Comparison of ENCODE assay signal across 8 mouse cellular contexts in the genomic region with DNA sequence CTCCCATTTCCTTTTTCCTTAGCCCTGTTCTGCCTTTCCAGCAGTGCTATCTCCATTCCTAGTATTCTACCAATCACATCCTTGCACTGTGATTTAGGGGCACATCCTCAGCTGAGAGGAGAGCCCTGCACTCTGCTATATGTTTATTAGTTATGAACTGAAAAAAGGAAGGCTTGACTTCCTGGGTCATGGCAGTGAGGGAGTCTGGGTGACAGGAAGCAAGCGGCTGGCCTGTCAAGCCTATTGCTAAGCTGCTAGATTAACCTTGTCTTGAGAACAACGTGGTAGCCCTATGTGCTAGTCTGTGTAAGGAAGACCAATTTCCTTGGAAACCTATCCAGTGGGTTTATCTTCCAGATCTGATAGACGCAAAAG. TPM values are rescaled to one million over a fixed set of nuclear protein-coding genes. Genes with fewer than 3 reads are reported as not detected.
DNase-seq lines count a peak whose midpoint lies in the region; ATAC-seq and TF ChIP-seq lines count a peak whose summit lies in the region.

No protein-coding gene starts in this region.

- H3K9ac ChIP-seq in embryonic facial prominence, embryonic 11.5 days (replicated peaks; ENCODE audit: low read length), result peak overlapping the region; percentile 62
- peak overlapping the region; percentile 59 for H3K9ac ChIP-seq in lung, embryonic 14.5 days

- TF ChIP-seq CTCF in lung, embryonic 14.5 days (IDR thresholded peaks at IDR 0.05; ENCODE audit: low read depth), result no peak

- H3K27ac ChIP-seq in embryonic facial prominence, embryonic 11.5 days (replicated peaks; ENCODE audit: low read depth, low read length), result peak overlapping the region; percentile 38
- H3K27ac ChIP-seq in lung, embryonic 14.5 days (ENCODE audit: low read depth), result peak overlapping the region; percentile 80

- H3K4me2 ChIP-seq in embryonic facial prominence, embryonic 11.5 days (ENCODE audit: low read depth, low read length), result peak overlapping the region; percentile 33
- H3K4me2 ChIP-seq in lung, embryonic 14.5 days, result peak overlapping the region; percentile 58

- H3K9me3 ChIP-seq in embryonic facial prominence, embryonic 11.5 days (replicated peaks; ENCODE audit: control insufficient read depth, low read length), result no peaks in the 10 kb centered on the region
- H3K9me3 ChIP-seq in lung, embryonic 14.5 days (ENCODE audit: low read depth, low read length), result no peaks in the 10 kb centered on the region

- 18% methylated on average over 3 of the region's 3 CpGs for WGBS in embryonic facial prominence, embryonic 11.5 days
- 10% methylated on average over 3 of the region's 3 CpGs for WGBS in lung, embryonic 14.5 days

- no peaks in the 10 kb centered on the region for H3K27me3 ChIP-seq in embryonic facial prominence, embryonic 11.5 days (ENCODE audit: control insufficient read depth, insufficient read depth, low read length)
- H3K27me3 ChIP-seq in lung, embryonic 14.5 days (ENCODE audit: insufficient read depth, low read length), result no peaks in the 10 kb centered on the region

- H3K36me3 ChIP-seq in embryonic facial prominence, embryonic 11.5 days (replicated peaks; ENCODE audit: control insufficient read depth, insufficient read depth, low read depth, low read length), result no peaks in the 10 kb centered on the region
- no peaks in the 10 kb centered on the region for H3K36me3 ChIP-seq in lung, embryonic 14.5 days (ENCODE audit: insufficient read depth)

- peak overlapping the region; percentile 45 for H3K4me3 ChIP-seq in embryonic facial prominence, embryonic 11.5 days (ENCODE audit: low read depth, low read length)
- peak overlapping the region; percentile 51 for H3K4me3 ChIP-seq in lung, embryonic 14.5 days (ENCODE audit: low read depth, low read length)

- H3K4me1 ChIP-seq in embryonic facial prominence, embryonic 11.5 days (ENCODE audit: control insufficient read depth, insufficient read depth, low read length), result no peaks in the 10 kb centered on the region
- H3K4me1 ChIP-seq in lung, embryonic 14.5 days (ENCODE audit: insufficient read depth), result no peaks in the 10 kb centered on the region

- peak; percentile 59; the same call in 1 of the 2 replicates for ATAC-seq in embryonic facial prominence, embryonic 11.5 days (replicated peaks; ENCODE audit: insufficient number of reproducible peaks, low FRiP score, low TSS enrichment, low read depth)
- ATAC-seq in lung, embryonic 14.5 days (ENCODE audit: insufficient read depth), result peak; percentile 77; the same call in 1 of the 2 replicates
- peak; percentile 38; the same call in 1 of the 2 replicates for ATAC-seq in neutrophil, adult 5-6 weeks (ENCODE audit: extremely low read depth, insufficient number of reproducible peaks, low FRiP score, poor library complexity, severe bottlenecking)

- peak; percentile 58 for DNase-seq in CD4-positive, CD25-positive, alpha-beta regulatory T cell, adult 2 months (ENCODE audit: low read depth, low spot score)
- DNase-seq in adipocyte (ENCODE audit: low spot score), result peak; percentile 65
- DNase-seq in embryonic facial prominence, embryonic 11.5 days (ENCODE audit: low spot score), result peak; percentile 11
- peak; percentile 3 to 15 for DNase-seq in heart, postnatal 36 days
- peak; percentile 8 for DNase-seq in layer of hippocampus, adult 9-10 months (ENCODE audit: low spot score)
- DNase-seq in lung, embryonic 14.5 days, result peak; percentile 37
- no peak for DNase-seq in c-Kit-positive CD71-positive TER-119-positive erythroid progenitor cells, embryonic 14.5 days (ENCODE audit: low spot score)

- intact Hi-C loops in heart, postnatal 36 days (cut with DNase I), result loop anchor here (2.0 to 5.0 kb wide), 2 partner anchors 34 to 39 kb away; a partner anchor contains a TSS

RNA-seq across cellular contexts. Expression of a gene that starts 0.6 kb away (rescaled TPM):
- polyA plus RNA-seq in embryonic facial prominence, embryonic 11.5 days (2014; fragmentation: Nextera tagmentation; extraction: Ambion mirVana), result 94.1 and 105 TPM in 2 replicates
- total RNA-seq in heart, postnatal 36 days (2021), result 10 to 100 TPM; 40.2 to 42.9 TPM
- 78.2 and 82.0 TPM in 2 replicates for polyA plus RNA-seq in lung, embryonic 14.5 days (2014; fragmentation: Nextera tagmentation; extraction: Ambion mirVana)
- 41.3 and 43.0 TPM in 2 replicates for total RNA-seq in neutrophil, adult 5-6 weeks (2017)

RNA-seq across cellular contexts. Expression of a gene that starts 25.0 kb away (rescaled TPM):
- polyA plus RNA-seq in embryonic facial prominence, embryonic 11.5 days (2014; fragmentation: Nextera tagmentation; extraction: Ambion mirVana), result 72.0 and 81.9 TPM in 2 replicates
- 10 to 100 TPM; 14.3 TPM for total RNA-seq in heart, postnatal 36 days (2021)
- 35.1 and 39.9 TPM in 2 replicates for polyA plus RNA-seq in lung, embryonic 14.5 days (2014; fragmentation: Nextera tagmentation; extraction: Ambion mirVana)
- total RNA-seq in neutrophil, adult 5-6 weeks (2017), result 42.7 and 49.1 TPM in 2 replicates

RNA-seq across cellular contexts. Expression of a gene that starts 33.9 kb away (rescaled TPM):
- polyA plus RNA-seq in embryonic facial prominence, embryonic 11.5 days (2014; fragmentation: Nextera tagmentation; extraction: Ambion mirVana), result 23.2 and 26.1 TPM in 2 replicates
- total RNA-seq in heart, postnatal 36 days (2021), result 10 to 100 TPM; 11.2 to 13.0 TPM
- polyA plus RNA-seq in lung, embryonic 14.5 days (2014; fragmentation: Nextera tagmentation; extraction: Ambion mirVana), result 23.3 and 24.4 TPM in 2 replicates
- total RNA-seq in neutrophil, adult 5-6 weeks (2017), result 31.4 and 38.2 TPM in 2 replicates
